Mouse (Mus musculus): ENCODE measurements around the gene Phc1. TPM values are rescaled to one million over a fixed set of nuclear protein-coding genes. Genes with fewer than 3 reads are reported as not detected.

Phc1 gene
- total and polyA plus RNA-seq, 2 experiments from 2014 or later, result 26.8 to 60.5 TPM

DNA sequence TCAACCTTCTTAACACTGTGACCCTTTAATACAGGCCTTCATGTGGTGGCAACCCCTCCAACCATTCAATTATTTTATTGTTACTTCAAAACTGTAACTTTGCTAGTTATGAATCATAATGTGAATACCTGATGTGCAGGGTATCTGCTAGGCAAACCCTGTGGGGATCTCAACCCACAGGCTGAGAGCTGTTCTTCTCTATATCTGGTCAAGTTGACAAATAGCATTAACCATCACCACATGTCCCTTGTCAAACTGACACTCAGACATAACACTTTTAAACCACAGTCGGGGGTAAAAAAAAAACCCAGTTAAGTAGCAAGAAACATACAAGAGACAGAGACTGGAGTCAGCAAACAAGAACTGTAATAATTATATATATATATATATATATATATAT is 55.5 kb downstream of the Phc1 start:
- Histone ChIP-seq H3K9ac (replicated peaks; ENCODE audit: low read length, poor library complexity, severe bottlenecking) (no peak overlapping the region), H3K9me3 (ENCODE audit: low read length) (no peaks in the 10 kb centered on the region), H3K27ac (ENCODE audit: low read depth, low read length) (no peak overlapping the region), H3K27me3 (ENCODE audit: insufficient read depth, low read length) (no peaks in the 10 kb centered on the region), H3K4me1 (ENCODE audit: insufficient read depth, low read length) (no peaks in the 10 kb centered on the region), H3K4me2 (ENCODE audit: low read depth, low read length, poor library complexity, severe bottlenecking) (no peak overlapping the region), H3K36me3 (ENCODE audit: insufficient read depth, low read length) (no peaks in the 10 kb centered on the region), H3K4me3 (ENCODE audit: low read depth, low read length) (no peak overlapping the region)
- no peak for TF ChIP-seq CTCF (IDR thresholded peaks at IDR 0.05)
- WGBS, result 100% methylated on average over 1 of the region's 1 CpGs
- ATAC-seq (ENCODE audit: low FRiP score) (no peak), DNase-seq (ENCODE audit: low spot score) (no peak)

GRCm38 (mm10) chr6:122284304-122284703 is 56.1 kb downstream of the Phc1 start:
- H3K4me2 ChIP-seq (ENCODE audit: low read depth, low read length, poor library complexity, severe bottlenecking), result no peak overlapping the region

GRCm38 (mm10) chr6:122283429-122283828 is 56.9 kb downstream of the Phc1 start:
- H3K4me3 ChIP-seq (ENCODE audit: low read depth, low read length), result no peak overlapping the region
- no peak overlapping the region for H3K9ac ChIP-seq (replicated peaks; ENCODE audit: low read length, poor library complexity, severe bottlenecking)
- no peaks in the 10 kb centered on the region for H3K36me3 ChIP-seq (ENCODE audit: insufficient read depth, low read length)
- no peak for TF ChIP-seq CTCF (IDR thresholded peaks at IDR 0.05)
- DNase-seq (ENCODE audit: low spot score), result no peak
- no peaks in the 10 kb centered on the region for H3K27me3 ChIP-seq (ENCODE audit: insufficient read depth, low read length)
- no peak overlapping the region for H3K4me2 ChIP-seq (ENCODE audit: low read depth, low read length, poor library complexity, severe bottlenecking)
- H3K9me3 ChIP-seq (ENCODE audit: low read length), result no peaks in the 10 kb centered on the region
- WGBS, result 98% methylated on average over 2 of the region's 2 CpGs
- H3K27ac ChIP-seq (ENCODE audit: low read depth, low read length), result no peak overlapping the region
- ATAC-seq (ENCODE audit: low FRiP score), result no peak
- H3K4me1 ChIP-seq (ENCODE audit: insufficient read depth, low read length), result no peaks in the 10 kb centered on the region

More at GRCm38 (mm10) chr6:122284304-122284703, 56.1 kb downstream of the Phc1 start:
- TF ChIP-seq CTCF (IDR thresholded peaks at IDR 0.05), result no peak
- Histone ChIP-seq H3K9ac (replicated peaks; ENCODE audit: low read length, poor library complexity, severe bottlenecking) (no peak overlapping the region), H3K27me3 (ENCODE audit: insufficient read depth, low read length) (no peaks in the 10 kb centered on the region), H3K9me3 (ENCODE audit: low read length) (no peaks in the 10 kb centered on the region), H3K4me3 (ENCODE audit: low read depth, low read length) (no peak overlapping the region), H3K36me3 (ENCODE audit: insufficient read depth, low read length) (no peaks in the 10 kb centered on the region), H3K27ac (ENCODE audit: low read depth, low read length) (no peak overlapping the region), H3K4me1 (ENCODE audit: insufficient read depth, low read length) (no peaks in the 10 kb centered on the region)
- 76% methylated on average over 4 of the region's 4 CpGs for WGBS
- no peak for DNase-seq (ENCODE audit: low spot score)
- ATAC-seq (ENCODE audit: low FRiP score), result no peak

DNA sequence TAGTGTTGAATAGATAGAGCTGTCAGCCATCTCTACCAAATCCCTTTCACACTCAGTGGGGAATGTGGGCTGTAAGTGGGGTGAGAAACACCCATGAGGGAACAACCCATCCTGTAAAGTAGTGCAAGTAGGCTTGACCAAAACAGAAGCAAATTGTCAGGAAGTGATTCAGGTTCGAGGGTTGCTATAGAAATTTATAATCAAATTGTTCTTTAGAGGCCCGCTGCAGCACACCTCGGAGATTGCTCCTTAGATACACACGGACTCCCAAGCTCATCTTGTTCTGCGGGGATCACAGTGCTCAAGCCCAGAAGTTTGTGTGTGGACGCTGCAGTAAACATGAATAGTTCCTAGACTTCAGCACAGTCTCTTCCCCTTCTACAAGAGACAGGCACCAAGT is 57.6 kb downstream of the Phc1 start, which contains the start of gene Klrg1:
Klrg1 (minus strand) TSS at position 101 of the 400 bp plus-strand sequence.
- H3K4me1 ChIP-seq (ENCODE audit: insufficient read depth, low read length), result no peaks in the 10 kb centered on the region
- no peak within 1 kb of the TSS for H3K4me3 ChIP-seq (ENCODE audit: low read depth, low read length)
- ATAC-seq (ENCODE audit: low FRiP score) (no peak), DNase-seq (ENCODE audit: low spot score) (no peak)
- H3K36me3 ChIP-seq (ENCODE audit: insufficient read depth, low read length), result no peaks in the 10 kb centered on the region
- TF ChIP-seq CTCF (IDR thresholded peaks at IDR 0.05), result no peak
- H3K9me3 ChIP-seq (ENCODE audit: low read length), result no peaks in the 10 kb centered on the region
- WGBS, result 85% methylated on average over 6 of the region's 6 CpGs
- no peak within 1 kb of the TSS for H3K4me2 ChIP-seq (ENCODE audit: low read depth, low read length, poor library complexity, severe bottlenecking)
- H3K9ac ChIP-seq (replicated peaks; ENCODE audit: low read length, poor library complexity, severe bottlenecking), result no peak within 1 kb of the TSS
- H3K27me3 ChIP-seq (ENCODE audit: insufficient read depth, low read length), result no peaks in the 10 kb centered on the region
- no peak within 1 kb of the TSS for H3K27ac ChIP-seq (ENCODE audit: low read depth, low read length)

- ATAC-seq (ENCODE audit: low FRiP score), result no peak
- Histone ChIP-seq H3K36me3 (ENCODE audit: insufficient read depth, low read length) (no peaks in the 10 kb centered on the region), H3K4me2 (ENCODE audit: low read depth, low read length, poor library complexity, severe bottlenecking) (no peak overlapping the region), H3K9me3 (ENCODE audit: low read length) (no peaks in the 10 kb centered on the region), H3K27me3 (ENCODE audit: insufficient read depth, low read length) (no peaks in the 10 kb centered on the region), H3K9ac (replicated peaks; ENCODE audit: low read length, poor library complexity, severe bottlenecking) (no peak overlapping the region), H3K27ac (ENCODE audit: low read depth, low read length) (no peak overlapping the region), H3K4me1 (ENCODE audit: insufficient read depth, low read length) (no peaks in the 10 kb centered on the region), H3K4me3 (ENCODE audit: low read depth, low read length) (no peak overlapping the region)
- WGBS, result 90% methylated on average over 7 of the region's 7 CpGs
- DNase-seq (ENCODE audit: low spot score), result no peak
- no peak for TF ChIP-seq CTCF (IDR thresholded peaks at IDR 0.05)
These were observed 63.8 kb downstream of the Phc1 start for GRCm38 (mm10) chr6:122276565-122276964.

DNA sequence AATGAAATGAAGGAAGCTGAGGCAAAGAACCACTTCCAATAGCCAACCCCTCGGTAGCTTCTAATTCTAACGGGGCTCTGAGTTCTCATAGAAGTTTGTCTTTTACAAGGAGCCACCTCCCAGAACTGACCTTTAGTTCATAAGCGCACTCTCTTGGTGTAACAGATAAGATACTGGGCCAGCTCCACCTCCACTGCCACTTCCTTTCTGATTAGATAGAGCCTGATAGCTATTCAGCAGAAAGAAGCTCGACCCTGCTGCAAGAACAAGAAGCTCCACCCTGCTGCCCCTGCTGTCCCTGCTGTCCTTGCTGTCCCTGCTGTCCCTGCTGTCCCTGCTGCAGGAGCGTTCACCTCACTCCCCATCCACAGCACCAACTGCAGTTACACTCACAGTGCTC is 65.8 kb downstream of the Phc1 start:
- H3K36me3 ChIP-seq (ENCODE audit: insufficient read depth, low read length), result no peaks in the 10 kb centered on the region
- H3K9ac ChIP-seq (replicated peaks; ENCODE audit: low read length, poor library complexity, severe bottlenecking), result no peak overlapping the region
- H3K27ac ChIP-seq (ENCODE audit: low read depth, low read length), result no peak overlapping the region
- H3K27me3 ChIP-seq (ENCODE audit: insufficient read depth, low read length), result no peaks in the 10 kb centered on the region
- WGBS, result 66% methylated on average over 5 of the region's 5 CpGs
- DNase-seq (ENCODE audit: low spot score) (no peak), ATAC-seq (ENCODE audit: low FRiP score) (no peak)
- H3K4me3 ChIP-seq (ENCODE audit: low read depth, low read length), result no peak overlapping the region
- TF ChIP-seq CTCF (IDR thresholded peaks at IDR 0.05), result no peak
- H3K4me2 ChIP-seq (ENCODE audit: low read depth, low read length, poor library complexity, severe bottlenecking), result no peak overlapping the region
- no peaks in the 10 kb centered on the region for H3K4me1 ChIP-seq (ENCODE audit: insufficient read depth, low read length)
- H3K9me3 ChIP-seq (ENCODE audit: low read length), result no peaks in the 10 kb centered on the region
